Mouse (Mus musculus) bone marrow macrophage, adult 2 months (primary cell): ENCODE measurements around the gene Serpina3n.

Source experiments
- CTCF ChIP-seq: IDR thresholded peaks from 2 replicates; pipeline ENCODE4 v1.5.1; 2012; ENCODE audit warnings: low read depth, mild to moderate bottlenecking, low read length, moderate library complexity
- POLR2A ChIP-seq: IDR thresholded peaks from 2 replicates; pipeline ENCODE4 v1.6.1; 2012; ENCODE audit warnings: mild to moderate bottlenecking, low read depth, low read length, borderline replicate concordance

DNA sequence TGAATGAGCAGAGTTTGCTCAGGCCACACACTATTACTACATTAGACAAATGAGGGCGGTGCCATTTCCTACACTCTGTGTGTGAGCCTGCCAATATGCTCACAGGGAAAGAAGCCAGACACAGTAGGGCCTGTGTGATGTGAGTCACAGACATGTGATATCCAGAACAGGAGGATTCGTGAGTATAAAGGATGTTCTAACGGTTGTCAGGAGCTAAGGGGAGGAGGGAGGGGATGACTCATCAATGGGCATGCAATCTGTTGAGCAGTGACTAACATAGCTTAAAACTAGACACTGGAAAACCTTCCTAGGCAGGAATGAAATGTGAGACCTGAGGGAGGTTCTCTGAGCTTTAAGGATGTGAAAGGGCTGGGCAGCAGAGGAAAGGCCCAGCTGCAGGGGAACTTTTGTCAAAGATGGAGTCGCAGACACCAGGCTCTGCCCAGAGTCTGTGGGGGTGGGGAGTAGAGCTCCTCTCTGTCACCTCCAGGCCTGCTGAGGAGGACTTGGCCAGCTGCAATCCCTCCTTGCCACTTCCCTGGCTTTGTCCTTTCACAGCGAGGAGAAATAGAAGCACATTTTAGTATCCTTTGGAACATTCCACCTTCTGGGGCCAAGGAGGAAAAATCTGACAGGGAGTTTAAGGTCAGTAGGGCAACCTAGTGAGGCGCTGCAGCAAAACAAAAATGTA, 9.2 kb downstream of the Serpina3n start:
- TF ChIP-seq CTCF (no peak), POLR2A (no peak)
